Mouse (Mus musculus) gastrocnemius, adult 2 months (tissue): ENCODE results near the gene Snx9. TPM values are rescaled to one million over a fixed set of nuclear protein-coding genes. Genes with fewer than 3 reads are reported as not detected.

ENCODE experiments used
- DNase-seq: peaks from one replicate; pipeline ENCODE4 v3.0.0; 2022
- H3K27ac ChIP-seq: fragments of 200-600 bp; 2 replicates; pipeline ENCODE4 v1.8.1; 2022; ENCODE audit warnings: mild to moderate bottlenecking
- H3K4me3 ChIP-seq: fragments of 200-600 bp; 2 replicates; pipeline ENCODE4 v1.8.1; 2022; ENCODE audit warnings: mild to moderate bottlenecking, moderate library complexity
- CTCF ChIP-seq: fragments of 200-600 bp; IDR thresholded peaks from 2 replicates; pipeline ENCODE4 v1.8.1; 2022; ENCODE audit warnings: antibody characterized with exemption, mild to moderate bottlenecking, moderate library complexity
- intact Hi-C: fragments of 180-260 bp; cut with DNase I; formaldehyde crosslinking; loops from one replicate; pipeline ENCODE4 v1.15.1; 2025
- total RNA-seq, 2 experiments: library from RNA; stranded (reverse); gene quantifications; 2 replicates each; pipeline ENCODE4 v1.2.3; 2021

The Snx9 gene
- total RNA-seq, 2 experiments from 2014 or later: 22.9 to 29.6 TPM

DNA sequence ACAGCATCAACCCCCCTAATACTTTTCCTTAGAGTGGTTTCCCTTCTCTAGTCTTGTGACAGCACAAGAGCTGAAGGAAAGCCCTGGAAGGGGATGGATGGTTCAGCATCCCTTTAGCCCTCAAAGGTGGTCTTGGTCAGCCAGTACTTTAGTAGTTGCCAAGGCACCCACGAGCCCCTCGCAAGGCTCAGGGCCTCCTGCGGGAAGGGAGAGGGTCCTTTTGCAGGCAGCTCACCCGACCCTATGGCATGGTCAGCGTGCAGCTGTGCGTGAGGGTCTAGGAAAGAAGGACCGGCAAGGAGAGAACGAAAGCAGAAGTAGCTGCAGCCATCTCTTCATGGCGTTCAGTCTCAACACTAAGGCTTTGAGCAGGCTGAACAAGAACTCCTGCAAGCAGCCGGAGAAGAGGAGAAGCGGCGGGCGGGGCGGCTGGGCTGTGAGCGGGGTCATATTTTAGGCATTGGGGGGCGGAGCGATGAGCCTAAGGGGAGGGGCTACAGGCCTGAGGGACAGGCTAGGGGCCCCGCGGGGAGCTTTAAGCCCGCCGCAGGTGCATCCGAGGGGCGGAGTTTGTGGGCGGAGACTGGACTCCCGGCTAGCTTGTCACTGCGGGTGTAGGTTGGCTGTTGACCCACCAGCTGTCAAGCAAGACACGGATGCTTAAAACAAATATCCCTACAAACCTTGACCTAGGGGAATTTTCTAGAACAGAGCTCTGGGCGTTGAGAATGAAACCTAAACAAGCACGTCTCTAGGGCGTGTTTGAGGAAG lies 93.6 kb downstream of the Snx9 start:
- intact Hi-C loops: no loop called here
- H3K27ac ChIP-seq: peak overlapping the region; percentile 63

DNA sequence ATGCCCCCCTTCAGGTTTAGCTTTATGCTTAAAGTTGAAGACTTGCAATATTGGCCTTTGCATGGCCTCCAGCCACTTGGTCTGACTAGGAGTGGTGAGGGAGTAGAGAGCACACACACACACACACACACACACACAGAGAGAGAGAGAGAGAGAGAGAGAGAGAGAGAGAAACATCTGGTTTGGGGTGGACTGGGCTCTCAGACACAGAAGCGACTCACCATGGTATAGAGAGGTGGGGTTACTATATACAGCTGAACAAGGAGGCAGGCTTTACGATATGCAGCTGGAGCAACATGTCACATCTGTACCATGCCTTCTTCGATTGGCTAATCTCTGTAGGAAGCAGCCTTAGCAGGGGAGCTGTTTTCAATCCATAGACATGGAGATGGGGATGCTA lies 94.6 kb downstream of the Snx9 start:
- intact Hi-C loops: loop anchor here (1.0 kb wide), 1 partner anchor 61 kb away; no protein-coding TSS in a partner anchor
- TF ChIP-seq CTCF: no peak
- Histone ChIP-seq H3K4me3 (no peak overlapping the region), H3K27ac (peak overlapping the region; percentile 63)
- no peak for DNase-seq

More for the DNA sequence above, 93.6 kb downstream of the Snx9 start:
- H3K4me3 ChIP-seq: peak overlapping the region; percentile 64
- peak; percentile 92 for DNase-seq
- no peak for TF ChIP-seq CTCF

DNA sequence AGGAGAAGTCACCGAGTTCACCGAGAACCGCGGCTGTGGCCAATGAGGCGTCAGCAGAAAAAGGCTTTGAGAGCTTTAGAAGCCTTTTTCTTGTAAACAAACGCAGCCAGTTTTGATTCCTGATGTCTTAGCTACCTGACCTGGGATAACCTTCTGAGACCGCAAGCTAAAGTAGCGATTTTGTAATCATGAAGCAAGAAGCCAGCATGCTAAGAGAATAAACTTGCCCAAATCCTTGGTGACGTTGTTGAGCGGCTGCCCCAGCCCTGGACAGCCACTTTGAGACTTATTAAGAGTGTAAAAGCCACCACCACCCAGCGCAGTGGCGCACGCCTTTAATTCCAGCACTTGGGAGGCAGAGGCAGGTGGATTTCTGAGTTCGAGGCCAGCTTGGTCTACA lies 95.1 kb downstream of the Snx9 start:
- Histone ChIP-seq H3K27ac (peak overlapping the region; percentile 51), H3K4me3 (no peak overlapping the region)
- no peak for TF ChIP-seq CTCF
- DNase-seq: no peak
- intact Hi-C loops: loop anchor here (1.0 kb wide), 1 partner anchor 60 kb away; no protein-coding TSS in a partner anchor

DNA sequence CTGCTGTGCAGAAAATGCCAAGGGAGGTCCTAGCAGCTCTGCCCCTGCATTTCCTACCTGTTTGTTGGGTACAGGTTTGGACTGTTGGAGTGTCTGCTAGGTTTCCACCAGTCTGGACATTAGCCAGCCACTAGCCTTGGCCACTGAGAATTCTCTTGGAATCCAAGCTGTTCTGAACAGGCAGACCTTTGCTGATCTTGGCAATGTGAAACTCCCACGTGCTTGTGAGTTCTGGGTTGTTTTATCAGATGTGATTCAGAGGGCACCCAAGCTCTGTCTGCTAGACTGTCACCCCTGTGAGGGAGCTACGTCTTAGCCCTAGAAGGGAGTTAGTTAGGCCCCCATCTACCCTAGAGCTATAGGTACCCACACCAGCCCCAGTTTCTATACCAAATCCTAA lies 96.3 kb downstream of the Snx9 start:
- no peak for DNase-seq
- Histone ChIP-seq H3K4me3 (no peak overlapping the region), H3K27ac (no peak overlapping the region; the same call in 1 of the 2 replicates)
- intact Hi-C loops: no loop called here
- TF ChIP-seq CTCF: no peak

DNA sequence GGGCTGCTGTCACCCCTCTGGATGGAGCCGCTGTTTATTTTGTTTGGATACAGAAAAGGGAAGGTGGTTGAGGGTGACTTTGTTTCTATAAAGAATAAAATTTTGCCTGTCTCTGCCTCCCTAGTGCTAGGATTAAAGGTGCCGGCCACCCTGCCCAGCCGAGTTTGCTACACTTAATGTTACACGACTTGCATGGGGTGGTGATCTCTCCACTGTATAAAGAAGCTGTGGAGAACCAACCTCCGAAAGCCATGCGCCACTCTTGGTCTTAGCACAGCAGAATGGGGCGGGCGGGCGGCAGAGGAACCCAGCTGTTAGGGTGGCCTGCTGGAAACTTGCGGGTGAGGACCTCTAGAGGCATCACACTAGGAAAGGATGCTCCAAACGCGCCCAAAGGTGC lies 98.7 kb downstream of the Snx9 start:
- DNase-seq: no peak
- intact Hi-C loops: loop anchor here (2.0 kb wide), 1 partner anchor 39 kb away; no protein-coding TSS in a partner anchor

DNA sequence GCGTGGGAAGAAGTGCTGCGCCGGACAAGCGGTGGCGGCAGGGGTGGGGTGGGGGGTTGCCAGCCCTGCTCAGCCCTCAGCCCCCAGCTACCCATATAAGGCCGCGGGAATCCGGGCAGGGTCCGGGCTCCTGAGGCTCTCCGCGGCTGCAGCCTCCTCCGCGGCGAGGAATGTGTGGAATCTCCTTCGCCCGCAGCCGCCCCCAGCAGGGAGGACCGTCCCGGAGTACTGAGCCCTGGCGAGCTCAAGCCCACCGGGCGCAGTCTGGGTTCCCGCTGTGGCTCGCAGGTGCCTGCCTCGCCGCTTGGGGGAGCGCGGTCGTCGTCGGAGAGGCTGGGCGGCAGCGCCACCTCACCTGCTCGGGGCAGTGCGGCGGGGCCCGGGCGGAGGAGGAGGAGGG lies 99.7 kb downstream of the Snx9 start:
- DNase-seq: peak; percentile 92
- intact Hi-C loops: loop anchor here (1.0 to 2.0 kb wide), 2 partner anchors 38 to 79 kb away; no protein-coding TSS in a partner anchor
- TF ChIP-seq CTCF: peak; percentile 76
- peak overlapping the region; percentile 71 for H3K27ac ChIP-seq
- H3K4me3 ChIP-seq: peak overlapping the region; percentile 96

More for the DNA sequence above, 98.7 kb downstream of the Snx9 start:
- Histone ChIP-seq H3K4me3 (no peak overlapping the region), H3K27ac (no peak overlapping the region)
- TF ChIP-seq CTCF: no peak

DNA sequence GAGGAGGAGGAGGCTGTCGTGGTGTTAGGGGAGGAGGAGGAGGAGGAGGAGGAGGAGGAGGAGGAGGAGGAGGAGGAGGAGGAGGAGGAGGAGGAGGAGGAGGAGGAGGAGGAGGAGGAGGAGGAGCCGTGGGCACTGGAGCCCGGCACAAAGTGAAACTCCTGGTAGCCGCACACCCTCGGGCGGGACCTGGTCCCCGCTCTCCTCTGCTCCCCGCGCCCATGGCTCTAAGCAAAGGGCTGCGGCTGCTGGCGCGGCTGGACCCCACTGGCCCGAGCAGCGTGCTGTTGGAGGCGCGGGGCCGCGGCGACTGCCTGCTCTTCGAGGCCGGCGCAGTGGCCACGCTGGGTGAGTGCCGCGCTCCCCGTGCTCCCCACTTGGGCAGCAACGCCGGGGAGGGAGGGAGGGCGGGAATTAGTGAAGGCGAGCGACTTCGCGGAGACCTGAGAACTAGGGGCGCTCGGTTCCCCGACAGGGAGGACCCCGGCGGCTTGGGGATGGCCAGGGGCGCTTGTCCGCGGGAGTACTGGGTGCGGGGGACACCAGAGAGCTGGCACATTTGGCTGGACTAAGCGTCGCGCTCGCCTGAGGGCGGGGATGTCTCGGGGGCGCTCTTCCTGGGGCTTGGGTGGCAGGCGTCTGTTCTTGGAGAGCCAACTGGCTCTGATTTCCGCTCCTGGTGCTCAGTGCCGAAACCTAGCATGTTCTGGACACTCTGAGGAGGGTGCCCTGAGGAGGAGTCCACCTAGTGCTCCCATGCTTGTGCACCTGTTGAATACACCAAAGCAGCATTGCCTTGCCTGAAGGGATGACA lies 100.3 kb downstream of the Snx9 start, which contains the start of gene Synj2:
Gene Synj2, plus strand, starts transcription at position 51 of the 814 bp plus-strand sequence.
- TF ChIP-seq CTCF: no peak
- intact Hi-C loops: loop anchor here (1.0 to 2.0 kb wide), 2 partner anchors 37 to 78 kb away; no protein-coding TSS in a partner anchor
- DNase-seq: peak; percentile 82
- Histone ChIP-seq H3K4me3 (peak within 1 kb of the TSS; percentile 96), H3K27ac (peak within 1 kb of the TSS; percentile 89)

DNA sequence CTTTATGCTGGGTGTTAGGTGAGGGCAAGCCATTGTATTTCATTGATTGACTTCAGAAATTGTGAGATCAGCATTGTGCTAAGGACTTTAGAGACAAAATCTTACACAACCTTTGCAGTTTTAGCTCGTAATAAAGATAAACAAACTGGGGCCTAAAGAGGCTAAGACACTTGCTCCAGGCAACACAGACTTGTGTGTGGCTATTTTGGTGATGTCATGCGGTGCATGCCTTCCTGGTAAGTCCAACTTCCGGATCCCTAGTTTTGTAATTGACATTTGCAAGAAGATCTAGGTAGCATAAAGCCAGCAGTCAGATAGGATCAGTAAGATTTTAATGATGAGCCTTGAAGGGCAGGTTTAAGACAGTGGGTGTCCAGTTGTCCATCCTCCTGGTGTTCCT lies 101.0 kb downstream of the Snx9 start:
- H3K4me3 ChIP-seq: peak overlapping the region; percentile 96
- TF ChIP-seq CTCF: no peak
- intact Hi-C loops: no loop called here
- peak overlapping the region; percentile 89 for H3K27ac ChIP-seq
- no peak for DNase-seq

DNA sequence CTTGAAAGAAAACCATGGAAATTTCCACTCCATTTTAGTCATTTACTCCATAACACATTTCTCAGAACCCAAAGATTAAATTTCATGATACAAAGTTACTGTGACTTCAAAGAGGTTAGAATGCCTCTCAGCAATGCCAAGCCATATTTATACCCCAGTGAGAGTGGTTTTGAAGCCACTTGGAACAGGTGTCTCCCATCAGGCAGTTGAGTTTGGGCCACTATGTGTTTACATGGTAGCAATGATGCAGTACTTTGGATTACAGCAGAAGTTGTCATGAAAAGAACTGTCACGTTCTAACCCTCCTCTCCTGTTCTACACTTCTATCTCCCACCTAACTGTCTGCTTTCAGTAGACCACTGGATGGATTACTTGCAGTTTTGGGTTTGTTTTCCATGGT lies 101.9 kb downstream of the Snx9 start:
- Histone ChIP-seq H3K27ac (peak overlapping the region; percentile 89), H3K4me3 (peak overlapping the region; percentile 96; the same call in 1 of the 2 replicates)
- intact Hi-C loops: no loop called here
- DNase-seq: no peak
- no peak for TF ChIP-seq CTCF

DNA sequence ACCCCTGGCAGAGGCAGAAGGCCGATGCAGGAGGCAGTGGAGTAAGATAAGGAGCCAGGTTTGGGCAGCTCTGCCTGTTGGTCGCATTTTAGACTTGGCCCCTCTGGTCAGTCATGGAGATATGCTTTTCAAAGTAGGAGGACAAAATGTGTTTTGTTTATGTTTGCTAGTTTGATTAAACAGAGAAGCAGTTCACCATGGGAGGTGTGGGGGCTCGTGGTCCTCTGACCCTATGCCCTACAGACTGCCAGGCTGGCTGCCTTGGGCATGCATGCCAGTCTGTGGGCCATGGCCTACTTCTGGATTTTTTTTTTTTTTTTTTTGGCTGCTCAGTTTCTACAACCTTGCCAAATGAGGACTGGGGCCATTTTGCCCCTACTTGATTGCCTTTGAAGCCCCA lies 105.9 kb downstream of the Snx9 start:
- Histone ChIP-seq H3K4me3 (no peak overlapping the region), H3K27ac (no peak overlapping the region)
- no peak for DNase-seq
- TF ChIP-seq CTCF: no peak
- intact Hi-C loops: no loop called here

DNA sequence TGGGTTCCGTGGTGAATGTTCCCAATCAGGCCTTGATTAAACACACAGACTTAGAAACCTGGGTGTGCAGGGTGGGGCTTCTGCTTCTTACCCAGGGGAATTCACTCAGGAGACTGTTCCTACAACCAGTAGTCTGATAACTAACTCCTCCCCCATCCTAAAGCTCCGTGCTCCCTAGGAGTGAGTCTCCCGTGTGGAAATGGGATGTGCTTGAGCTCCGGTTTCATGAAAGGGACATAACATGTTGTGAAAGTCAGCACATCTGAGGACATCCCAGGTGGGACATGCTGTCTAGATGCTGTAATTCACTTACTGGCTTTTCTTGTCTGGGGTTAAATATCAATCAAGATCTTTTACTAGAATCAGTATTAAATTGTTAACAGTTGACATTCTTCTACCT lies 111.3 kb downstream of the Snx9 start:
- DNase-seq: no peak
- Histone ChIP-seq H3K4me3 (no peak overlapping the region), H3K27ac (no peak overlapping the region)
- no peak for TF ChIP-seq CTCF
- intact Hi-C loops: no loop called here

DNA sequence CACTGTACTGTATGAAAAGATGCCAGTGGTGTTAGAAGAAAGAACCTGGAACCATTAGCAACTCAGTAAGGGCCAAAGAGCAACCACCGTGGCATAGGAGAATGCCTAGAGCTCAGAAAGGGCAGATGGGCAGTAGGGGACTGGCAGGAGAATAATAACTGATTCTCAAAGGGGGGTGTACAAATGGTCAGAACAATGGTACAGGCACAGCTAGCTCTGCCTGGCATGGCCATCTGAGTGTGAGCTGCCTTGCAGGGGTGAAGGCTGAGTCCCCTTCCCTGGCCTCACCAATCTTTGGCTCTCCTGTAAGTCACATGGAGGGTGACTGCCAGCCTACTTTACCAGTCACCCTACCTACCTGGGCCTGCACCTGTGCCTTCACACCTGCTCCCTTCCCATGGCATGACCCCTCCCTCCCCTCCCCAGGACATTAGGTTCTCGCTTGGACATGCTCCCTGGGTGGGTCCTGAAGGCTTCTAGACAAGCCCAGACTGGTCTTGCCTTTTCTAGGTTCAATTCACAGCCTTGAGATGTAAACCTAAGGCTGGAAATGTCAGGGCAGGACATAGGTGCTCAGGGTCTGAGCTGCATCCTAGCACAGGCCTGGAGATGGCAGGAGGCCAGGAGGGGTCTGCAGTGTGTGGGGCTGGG lies 115.3 kb downstream of the Snx9 start:
- no peak overlapping the region for H3K27ac ChIP-seq
- no peak for TF ChIP-seq CTCF
- no peak overlapping the region for H3K4me3 ChIP-seq
- DNase-seq: no peak
- intact Hi-C loops: no loop called here
